Mouse (Mus musculus): Measurements from ENCODE around the gene Abcd4.

DNA sequence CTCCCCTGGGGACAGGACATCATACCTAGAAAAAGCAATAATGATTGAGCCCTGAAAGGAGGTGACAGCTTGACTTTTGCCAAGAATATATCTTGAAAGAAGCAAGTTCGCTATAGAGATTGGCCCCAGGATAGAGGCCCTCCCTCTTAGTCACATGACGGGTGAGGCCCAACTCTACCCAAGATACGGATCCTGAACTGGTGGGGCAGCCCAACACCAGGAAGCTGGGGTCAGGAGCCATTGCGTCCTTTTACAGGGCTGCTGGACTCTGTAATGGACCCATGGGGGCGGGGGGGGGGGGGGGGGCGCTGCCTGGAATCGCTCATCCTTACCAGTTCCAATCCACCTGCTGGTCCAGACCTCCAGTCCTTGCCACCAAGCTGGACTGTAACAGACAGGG is 13.2 kb downstream of the Abcd4 start:
- TF ChIP-seq HCFC1 (IDR thresholded peaks at IDR 0.05; ENCODE audit: borderline replicate concordance, insufficient read depth, low read length) (no peak), ZNF384 (IDR thresholded peaks at IDR 0.05; ENCODE audit: low read depth, low read length) (no peak), CHD2 (IDR thresholded peaks at IDR 0.05; ENCODE audit: low read depth, low read length) (no peak)
